Mouse (Mus musculus): ENCODE measurements around the gene Dnah2.

- no peak for TF ChIP-seq CTCF (IDR thresholded peaks at IDR 0.05; ENCODE audit: extremely low read depth, insufficient read length, insufficient replicate concordance, low read depth, low read length)
- TF ChIP-seq POLR2A (IDR thresholded peaks at IDR 0.05; ENCODE audit: low read depth, low read length): no peak
These were observed 132.4 kb downstream of the Dnah2 start for GRCm38 (mm10) chr11:69416509-69416908.
